Mouse (Mus musculus) megakaryocyte-erythroid progenitor cell, adult 5-6 weeks (primary cell): ENCODE measurements around the gene Mgat4c. TPM values are rescaled to one million over a fixed set of nuclear protein-coding genes. Genes with fewer than 3 reads are reported as not detected.
A peak's percentile ranks its signal among the peaks of the same experiment; 100 is the strongest.

Experiments used
- ATAC-seq: replicated peaks from 2 replicates; pipeline ENCODE4 v1.8.0; 2016; ENCODE audit warnings: mild to moderate bottlenecking, inconsistent platforms; ENCODE audit not compliant: severe bottlenecking, poor library complexity, low FRiP score, low TSS enrichment
- total RNA-seq, 2 experiments: library from RNA; stranded (forward) in 1 of 2; stranded (reverse) in 1 of 2; fragments of 200-1000, 215-1000 nt in 1 of 2; fragments of >200 nt in 1 of 2; fragmentation: Nextera tagmentation in 1 of 2; gene quantifications; 2 replicates each; pipeline ENCODE4 v1.2.3; 2014 to 2017

The Mgat4c gene
- total RNA-seq, 2 experiments from 2014 or later = 0.42 to 0.70 TPM

- peak; percentile 79 for ATAC-seq
These were observed 393.5 kb downstream of the Mgat4c start for GRCm38 (mm10) chr10:102074541-102075398.

- no peak for ATAC-seq
These were observed 441.9 kb downstream of the Mgat4c start for GRCm38 (mm10) chr10:102123153-102123552.

- no peak for ATAC-seq
These were observed 446.1 kb downstream of the Mgat4c start for GRCm38 (mm10) chr10:102127340-102127739.

GRCm38 (mm10) chr10:102154865-102155264 lies 473.6 kb downstream of the Mgat4c start:
- ATAC-seq = no peak

- ATAC-seq = 0 out of 2 replicates have a peak, but pooled peaks have one; percentile 55
These were observed 474.6 kb downstream of the Mgat4c start for GRCm38 (mm10) chr10:102155853-102156252.

- no peak for ATAC-seq
These were observed 477.5 kb downstream of the Mgat4c start for GRCm38 (mm10) chr10:102158809-102159208.

GRCm38 (mm10) chr10:102184726-102185125 lies 503.4 kb downstream of the Mgat4c start:
- ATAC-seq = no peak

GRCm38 (mm10) chr10:102191646-102192045 lies 510.4 kb downstream of the Mgat4c start:
- no peak for ATAC-seq

- no peak for ATAC-seq
These were observed 515.6 kb downstream of the Mgat4c start for GRCm38 (mm10) chr10:102196850-102197249.

GRCm38 (mm10) chr10:102238558-102239211 lies 557.4 kb downstream of the Mgat4c start:
- no peak for ATAC-seq

- no peak for ATAC-seq
These were observed 562.6 kb downstream of the Mgat4c start for GRCm38 (mm10) chr10:102243897-102244296.

- no peak for ATAC-seq
These were observed 563.3 kb downstream of the Mgat4c start for GRCm38 (mm10) chr10:102244601-102245000.

GRCm38 (mm10) chr10:102245269-102245668 lies 564.0 kb downstream of the Mgat4c start:
- no peak for ATAC-seq

GRCm38 (mm10) chr10:102308892-102309479 lies 627.7 kb downstream of the Mgat4c start:
- ATAC-seq = no peak

- ATAC-seq = no peak
These were observed 684.5 kb downstream of the Mgat4c start for GRCm38 (mm10) chr10:102365685-102366381.

- ATAC-seq = no peak
These were observed 689.3 kb downstream of the Mgat4c start for GRCm38 (mm10) chr10:102370576-102370975.

- ATAC-seq = no peak
These were observed 690.8 kb downstream of the Mgat4c start for GRCm38 (mm10) chr10:102372111-102372510.

- 0 out of 2 replicates have a peak, but pooled peaks have one; percentile 44 for ATAC-seq
These were observed 692.8 kb downstream of the Mgat4c start for GRCm38 (mm10) chr10:102374061-102374460.

GRCm38 (mm10) chr10:102377377-102377776 lies 696.1 kb downstream of the Mgat4c start:
- ATAC-seq = no peak

GRCm38 (mm10) chr10:102389223-102389622 lies 707.9 kb downstream of the Mgat4c start:
- no peak for ATAC-seq
